Mouse (Mus musculus) gastrocnemius, adult 18-20 months (tissue): ENCODE data around the gene Zcwpw1. TPM values are rescaled to one million over a fixed set of nuclear protein-coding genes. Genes with fewer than 3 reads are reported as not detected.

ENCODE experiments used
- DNase-seq: peaks from one replicate; pipeline ENCODE4 v3.0.0; 2021; ENCODE audit warnings: low spot score
- total RNA-seq, 2 experiments: library from RNA; stranded (reverse); gene quantifications; 2 replicates each; pipeline ENCODE4 v1.2.3; 2021

The Zcwpw1 gene
- total RNA-seq, 2 experiments from 2014 or later, result 0.14 to 0.26 TPM

GRCm38 (mm10) chr5:137784546-137784945, 3.1 kb upstream of the Zcwpw1 start:
- no peak for DNase-seq

GRCm38 (mm10) chr5:137785164-137786031, 2.2 kb upstream of the Zcwpw1 start:
- DNase-seq, result no peak

- DNase-seq, result peak; percentile 99
These were observed 1.3 kb upstream of the Zcwpw1 start for GRCm38 (mm10) chr5:137786109-137786942.

DNA sequence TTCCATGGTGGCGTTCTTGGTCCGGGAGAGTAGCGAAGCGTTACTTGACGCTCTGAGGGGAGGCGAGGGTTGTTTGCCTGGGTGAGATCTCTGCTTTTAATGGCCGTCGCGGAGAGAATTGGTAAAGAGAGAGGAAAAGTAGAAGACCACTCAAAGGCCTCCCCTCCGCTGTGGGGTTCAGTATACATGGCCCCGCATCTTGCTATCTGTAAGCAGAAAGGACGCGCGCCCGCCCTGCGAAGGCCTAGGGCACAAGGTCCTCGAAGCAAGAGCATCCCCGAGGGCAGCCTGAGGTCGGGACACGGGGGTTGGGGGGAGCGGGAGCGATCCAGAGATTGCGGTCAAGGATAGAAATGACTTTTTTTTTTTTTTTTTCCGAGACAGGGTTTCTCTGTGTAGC, 573 bp downstream of the Zcwpw1 start:
- no peak for DNase-seq

DNA sequence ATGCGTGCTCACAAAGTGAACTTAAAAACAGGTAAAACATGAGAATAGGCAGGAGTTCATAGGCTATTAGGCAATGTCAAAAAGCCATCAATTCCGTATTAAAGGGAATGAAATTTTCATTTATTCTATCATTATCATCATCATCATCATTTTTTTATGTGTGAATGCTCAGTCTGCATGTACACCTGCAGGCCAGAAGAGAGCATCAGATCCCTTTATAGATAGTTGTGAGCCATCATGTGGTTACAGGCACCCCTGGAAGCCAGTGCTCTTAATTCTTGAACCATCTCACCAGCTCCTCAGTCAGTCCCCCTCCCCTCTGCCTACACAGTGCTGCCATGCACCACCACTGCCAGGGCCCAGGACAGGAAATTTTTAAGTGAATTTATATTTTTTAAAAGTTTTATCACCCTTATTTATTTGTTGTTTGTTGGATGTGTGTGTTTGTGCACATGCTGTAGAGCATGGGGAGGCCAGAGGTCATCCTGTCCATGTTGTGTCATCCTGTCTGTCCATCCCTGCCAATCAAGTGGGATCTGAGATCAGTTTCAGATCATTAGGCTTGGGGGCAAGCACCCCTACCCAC, 1.4 kb downstream of the Zcwpw1 start:
- no peak for DNase-seq

GRCm38 (mm10) chr5:137791553-137791952, 4.0 kb downstream of the Zcwpw1 start:
- no peak for DNase-seq

DNA sequence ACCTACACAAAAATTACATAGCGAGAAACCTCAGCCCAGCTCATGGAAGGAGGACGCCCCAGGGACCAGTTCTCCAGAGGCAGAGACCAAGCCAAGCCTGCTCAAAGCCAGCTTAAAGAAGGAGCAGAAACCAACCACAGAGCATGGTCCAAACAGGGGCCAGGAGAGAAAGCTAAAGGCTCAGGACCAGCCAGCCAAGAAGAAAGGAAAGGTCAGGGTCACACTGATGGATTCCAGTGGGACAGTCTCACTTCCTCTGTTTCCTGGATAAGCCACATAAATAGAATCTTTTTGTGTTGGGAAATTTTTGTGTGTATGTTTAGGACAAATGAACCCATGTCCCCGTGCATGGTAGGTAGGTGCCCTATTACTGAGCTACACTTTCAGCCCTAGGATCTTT, 9.0 kb downstream of the Zcwpw1 start:
- no peak for DNase-seq

DNA sequence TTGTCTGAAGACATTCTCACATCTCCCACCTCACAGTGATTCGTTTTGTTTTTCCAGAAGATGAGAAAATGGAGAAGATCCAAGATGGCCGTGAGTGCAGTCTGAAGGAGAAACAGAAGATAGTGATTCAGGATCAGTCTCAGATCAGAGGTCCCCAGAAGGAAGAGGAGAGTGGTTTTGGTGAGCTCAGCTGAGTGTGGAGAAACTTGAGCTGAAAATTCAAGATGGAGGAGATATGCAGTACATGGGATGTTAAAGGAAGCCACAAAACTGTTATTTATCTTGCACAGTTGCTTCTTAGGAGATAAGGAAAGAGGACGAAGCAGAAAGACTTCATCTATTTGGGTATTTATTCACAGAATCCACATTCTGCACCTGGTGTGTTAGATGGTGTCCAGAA, 13.3 kb downstream of the Zcwpw1 start:
- no peak for DNase-seq

GRCm38 (mm10) chr5:137806158-137806557, 18.6 kb downstream of the Zcwpw1 start:
- DNase-seq, result no peak

DNA sequence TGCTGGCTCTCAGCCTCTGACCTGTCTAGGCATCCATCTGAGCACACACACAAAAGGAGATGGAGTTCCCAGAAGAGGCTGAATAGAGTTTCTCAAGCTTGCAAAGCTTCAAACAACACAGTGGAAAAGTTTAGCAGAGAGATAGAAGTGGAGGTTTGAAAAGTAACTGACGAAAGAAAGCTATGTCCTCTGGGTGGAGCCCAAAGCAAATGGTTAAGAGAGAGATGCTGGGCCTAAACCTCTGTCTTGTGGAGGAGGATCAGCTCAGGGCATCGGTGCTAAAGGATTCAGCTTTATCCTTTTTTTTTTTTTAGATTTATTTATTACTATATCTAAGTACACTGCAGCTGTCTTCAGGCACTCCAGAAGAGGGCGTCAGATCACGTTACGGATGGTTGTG, 20.7 kb downstream of the Zcwpw1 start:
- no peak for DNase-seq

DNA sequence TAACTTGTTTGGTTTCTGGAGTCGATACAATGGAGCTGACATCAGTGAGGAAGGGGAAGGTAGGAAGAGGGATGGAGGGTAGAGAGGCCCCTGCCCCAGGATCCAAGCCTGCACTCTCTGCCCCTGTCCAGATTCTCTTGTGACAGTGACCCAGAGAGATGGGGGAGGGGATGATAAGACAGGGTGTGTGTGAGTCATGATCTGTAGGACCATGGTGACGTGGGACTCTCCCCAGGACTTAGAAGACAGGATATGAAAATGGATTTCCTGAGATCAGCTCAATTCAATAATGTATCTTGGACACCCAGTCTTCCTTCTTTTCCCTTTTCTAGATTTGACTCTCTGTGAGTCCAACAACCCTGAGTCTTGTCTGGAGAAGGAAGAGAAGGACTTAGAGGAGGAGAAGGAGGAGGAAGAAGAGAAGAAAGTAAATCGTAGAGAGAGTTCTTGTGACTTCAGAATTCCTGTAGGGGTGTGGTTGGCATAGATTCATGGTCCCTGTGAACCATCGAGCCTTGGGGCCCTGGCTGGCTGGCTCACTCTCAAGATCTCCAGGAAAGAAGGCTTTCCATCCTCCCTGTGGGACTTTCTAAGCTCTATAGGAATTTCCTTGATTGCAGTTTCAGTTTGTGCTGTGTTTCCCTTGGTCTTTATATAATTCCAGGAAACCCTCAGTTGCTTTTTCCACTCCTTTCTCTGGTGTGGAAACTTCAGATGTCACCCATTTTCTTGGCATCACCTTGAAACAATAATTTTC, 30.0 kb downstream of the Zcwpw1 start:
- no peak for DNase-seq

GRCm38 (mm10) chr5:137822126-137822525, 34.5 kb downstream of the Zcwpw1 start:
- no peak for DNase-seq

DNA sequence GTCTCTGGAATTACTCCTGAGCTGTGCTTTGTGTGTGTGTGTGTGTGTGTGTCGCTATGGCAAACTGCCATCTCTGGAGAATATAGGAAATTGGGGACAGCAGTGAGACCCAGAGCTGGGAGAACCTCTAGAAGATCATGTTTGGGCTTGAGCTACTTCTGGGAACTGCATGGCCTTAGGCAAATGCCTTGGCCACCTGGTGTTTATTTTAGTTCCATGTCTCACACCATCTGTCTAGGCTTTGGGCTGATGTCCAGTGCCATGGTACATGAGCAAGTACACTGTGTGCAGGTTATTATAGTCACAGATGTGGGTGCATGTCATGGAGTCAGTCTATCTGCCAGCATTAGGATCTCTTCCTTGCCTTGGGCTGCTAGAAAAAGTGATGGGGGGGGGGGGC, 35.0 kb downstream of the Zcwpw1 start:
- no peak for DNase-seq

GRCm38 (mm10) chr5:137823455-137824045, 36.0 kb downstream of the Zcwpw1 start:
- no peak for DNase-seq

- DNase-seq, result no peak
These were observed 37.4 kb downstream of the Zcwpw1 start for GRCm38 (mm10) chr5:137825030-137825429.

DNA sequence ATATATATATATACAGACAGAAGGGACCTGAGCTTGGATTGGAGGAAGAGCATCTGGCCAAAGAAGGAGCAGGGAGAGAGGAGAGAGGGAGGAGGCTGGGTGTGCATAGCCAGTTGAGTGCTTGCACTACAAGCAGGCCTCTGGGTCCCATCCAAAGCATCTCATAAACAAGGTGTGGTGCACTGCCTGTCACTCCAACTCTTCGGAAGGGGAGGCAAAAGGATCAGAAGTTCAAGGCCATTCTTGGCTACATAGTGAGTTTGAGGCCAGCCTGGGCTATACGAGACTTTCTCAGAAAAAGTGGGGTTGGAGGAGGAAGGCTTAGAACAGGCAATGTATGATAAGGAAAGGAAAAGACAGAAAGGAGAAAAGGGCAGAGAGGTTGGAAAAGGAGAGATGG, 38.4 kb downstream of the Zcwpw1 start:
- no peak for DNase-seq

DNA sequence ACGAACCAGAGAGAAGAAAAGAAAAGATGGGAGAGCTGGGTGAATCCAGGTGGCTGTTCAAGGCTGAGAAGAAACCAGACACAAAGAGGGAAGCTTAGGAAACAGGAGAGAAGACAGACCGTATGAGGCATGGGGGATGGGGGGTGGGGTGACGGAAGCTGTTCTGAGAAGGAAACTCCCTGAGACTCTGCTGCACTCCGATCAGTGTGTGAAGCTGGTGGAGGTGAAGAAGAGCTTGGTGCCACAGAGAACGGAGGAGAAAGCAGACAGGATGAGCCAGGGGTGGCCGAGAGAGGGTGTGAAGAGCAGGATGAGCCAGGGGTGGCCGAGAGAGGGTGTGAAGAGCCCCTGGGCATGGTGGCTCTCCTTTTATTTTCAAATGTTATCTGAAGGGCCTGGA, 38.8 kb downstream of the Zcwpw1 start:
- DNase-seq, result no peak

DNA sequence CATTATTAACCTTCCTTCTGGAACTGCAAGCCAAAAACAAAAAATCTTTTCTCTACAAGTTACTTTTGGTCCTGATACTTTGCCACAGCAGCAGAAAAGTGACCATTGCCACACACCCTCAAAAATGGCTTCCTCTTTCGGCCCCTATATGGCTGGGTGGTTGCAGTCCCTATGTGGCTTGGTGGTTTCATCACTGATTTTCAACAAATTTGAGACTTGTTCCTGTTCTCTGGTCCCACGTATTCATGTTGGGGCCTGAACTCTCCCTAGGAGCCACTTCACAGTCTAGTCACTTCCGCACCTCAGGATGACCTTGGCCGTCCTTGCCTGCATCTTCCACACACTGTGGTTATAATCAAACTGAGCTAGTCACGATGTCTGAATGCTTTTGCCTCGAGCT, 41.1 kb downstream of the Zcwpw1 start:
- no peak for DNase-seq

- no peak for DNase-seq
These were observed 42.6 kb downstream of the Zcwpw1 start for GRCm38 (mm10) chr5:137830238-137830637.

DNA sequence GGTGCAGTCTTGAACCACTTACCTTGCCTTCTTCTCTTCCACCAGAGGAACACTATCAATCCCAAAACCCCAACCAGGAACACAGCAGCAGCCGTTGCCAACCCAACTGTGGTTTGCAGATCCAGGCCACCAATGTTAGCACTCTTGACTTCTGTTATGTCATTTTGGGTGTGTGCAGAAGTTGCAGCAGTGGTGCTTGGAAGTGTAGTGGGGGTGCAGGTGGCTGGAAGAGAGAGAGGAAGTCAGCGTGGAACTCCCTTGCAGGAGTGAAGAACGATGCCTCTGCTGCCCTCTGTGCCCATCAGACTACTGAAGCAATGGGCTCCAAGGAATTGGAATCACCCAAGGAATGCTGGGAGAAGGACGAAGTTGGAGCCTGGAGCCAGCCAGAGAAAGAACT, 43.5 kb downstream of the Zcwpw1 start:
- no peak for DNase-seq

GRCm38 (mm10) chr5:137831506-137831905, 43.9 kb downstream of the Zcwpw1 start:
- no peak for DNase-seq
